ENCODE assay signal across 27 mouse cellular contexts in genomic region chr1:84883889-84884288, GRCm38 (mm10). TPM values are rescaled to one million over a fixed set of nuclear protein-coding genes. Genes with fewer than 3 reads are reported as not detected.
"Had no signal": no experiment of that assay in that cellular context is flagged by ENCODE, and none has a peak within 500 bp of the region (broad histone marks: within the 10 kb centered on the region; RNA-seq: fewer than 3 reads in every experiment).

No protein-coding gene starts in this region.

- ATAC-seq: intestine, embryonic 16.5 days; liver, embryonic 12.5 days; midbrain, embryonic 16.5 days had no signal

- H3K36me3 ChIP-seq: limb, embryonic 10.5 days; limb, embryonic 13.5 days; liver, embryonic 12.5 days; liver, embryonic 15.5 days; lung, embryonic 15.5 days; midbrain, embryonic 12.5 days had no signal

- H3K9ac ChIP-seq: limb, embryonic 13.5 days; liver, embryonic 12.5 days; liver, embryonic 15.5 days; lung, embryonic 15.5 days; midbrain, embryonic 12.5 days had no signal

- H3K27me3 ChIP-seq: limb, embryonic 13.5 days; liver, embryonic 12.5 days; liver, embryonic 15.5 days; lung, embryonic 15.5 days; midbrain, embryonic 12.5 days had no signal

- H3K4me1 ChIP-seq: limb, embryonic 13.5 days; liver, embryonic 12.5 days; liver, embryonic 15.5 days; lung, embryonic 15.5 days; midbrain, embryonic 12.5 days had no signal

- H3K27ac ChIP-seq: kidney, postnatal 0 days; layer of hippocampus, adult 2 months; limb, embryonic 10.5 days; limb, embryonic 13.5 days; liver, embryonic 12.5 days; liver, embryonic 15.5 days; lung, embryonic 15.5 days; midbrain, embryonic 12.5 days; stomach, postnatal 0 days had no signal

- H3K9me3 ChIP-seq: limb, embryonic 10.5 days; liver, embryonic 15.5 days; lung, embryonic 15.5 days; midbrain, embryonic 12.5 days had no signal

- DNase-seq: kidney, adult 18-20 months; layer of hippocampus, adult 9-11 months; liver; lung, adult 18-20 months; lung, postnatal 10 days; lung, postnatal 36 days; right cerebral cortex, adult 18-20 months; right cerebral cortex, postnatal 14 days; right cerebral cortex, postnatal 4 days; thymus, adult 18-20 months; thymus, postnatal 4 days had no signal

- H3K4me3 ChIP-seq: layer of hippocampus, adult 2 months; limb, embryonic 10.5 days; limb, embryonic 13.5 days; liver, embryonic 12.5 days; liver, embryonic 15.5 days; lung, embryonic 15.5 days; midbrain, embryonic 12.5 days; myocyte had no signal

- H3K4me2 ChIP-seq: limb, embryonic 13.5 days; liver, embryonic 12.5 days; liver, embryonic 15.5 days; lung, embryonic 15.5 days; midbrain, embryonic 12.5 days had no signal

RNA-seq across cellular contexts. Expression of gene Fbxo36, which starts 44.2 kb away (rescaled TPM):
- total RNA-seq: monocyte, adult 5-6 weeks had no signal

RNA-seq across cellular contexts. Expression of gene Slc16a14, which starts 51.0 kb away (rescaled TPM):
- total RNA-seq: megakaryocyte progenitor cell, adult 5-6 weeks; megakaryocyte-erythroid progenitor cell, adult 5-6 weeks had no signal
- polyA plus RNA-seq: large intestine, adult 2 months; liver, embryonic 15.5 days had no signal
